Comparison of ENCODE assay signal across 9 mouse cellular contexts in genomic region chr5:86684667-86685066, GRCm38 (mm10). TPM values are rescaled to one million over a fixed set of nuclear protein-coding genes. Genes with fewer than 3 reads are reported as not detected.
A peak's percentile ranks its signal among the peaks of the same experiment; 100 is the strongest.
DNase-seq lines count a peak whose midpoint lies in the region; TF ChIP-seq lines count a peak whose summit lies in the region.
"Had no signal": no experiment of that assay in that cellular context is flagged by ENCODE, and none has a peak within 500 bp of the region (broad histone marks: within the 10 kb centered on the region; RNA-seq: fewer than 3 reads in every experiment).

No protein-coding gene starts in this region.

- intact Hi-C loops in heart, postnatal 36 days (cut with DNase I): no loop called here
- intact Hi-C loops in gastrocnemius, postnatal 36 days (cut with DNase I): no loop called here
- intact Hi-C loops in left cerebral cortex, postnatal 14 days (cut with DNase I): loop anchor here (5.0 to 10.0 kb wide), 2 partner anchors 202 to 330 kb away; no protein-coding TSS in a partner anchor

- TF ChIP-seq CTCF in ES-Bruce4 (IDR thresholded peaks at IDR 0.05; ENCODE audit: low read depth, low read length): peak; percentile 75
- peak; percentile 75 for TF ChIP-seq CTCF in brain, embryonic 14.5 days (IDR thresholded peaks at IDR 0.05; ENCODE audit: borderline replicate concordance, extremely low read depth, insufficient read depth, insufficient read length)

- H3K4me3 ChIP-seq in heart, embryonic 10.5 days: no peak overlapping the region
- H3K4me3 ChIP-seq in ES-Bruce4 (ENCODE audit: low read depth, low read length): no peak overlapping the region
- H3K4me3 ChIP-seq: neural tube, embryonic 12.5 days had no signal

- H3K4me1 ChIP-seq in heart, embryonic 10.5 days: no peaks in the 10 kb centered on the region
- no peaks in the 10 kb centered on the region for H3K4me1 ChIP-seq in ES-Bruce4 (ENCODE audit: control insufficient read depth, insufficient read depth, low read length)
- H3K4me1 ChIP-seq: neural tube, embryonic 12.5 days had no signal

- TF ChIP-seq POLR2A in ES-Bruce4 (IDR thresholded peaks at IDR 0.05; ENCODE audit: insufficient read depth, low read length): no peak
- TF ChIP-seq POLR2A in brain, embryonic 14.5 days (IDR thresholded peaks at IDR 0.05; ENCODE audit: borderline replicate concordance, extremely low read depth, insufficient read depth, insufficient read length, poor library complexity, severe bottlenecking): no peak

- 64% methylated on average over 4 of the region's 4 CpGs for WGBS in heart, embryonic 10.5 days

- no peaks in the 10 kb centered on the region for H3K36me3 ChIP-seq in heart, embryonic 10.5 days
- no peaks in the 10 kb centered on the region for H3K36me3 ChIP-seq in ES-Bruce4 (ENCODE audit: control insufficient read depth, insufficient read depth, low read length, poor library complexity, severe bottlenecking)
- H3K36me3 ChIP-seq: neural tube, embryonic 12.5 days had no signal

- H3K27ac ChIP-seq in heart, embryonic 10.5 days: no peak overlapping the region
- no peak overlapping the region for H3K27ac ChIP-seq in ES-Bruce4 (ENCODE audit: insufficient read depth, low read length)
- H3K27ac ChIP-seq: neural tube, embryonic 12.5 days had no signal

- no peak overlapping the region for H3K9ac ChIP-seq in ES-Bruce4 (ENCODE audit: low read depth, poor library complexity, severe bottlenecking)
- H3K9ac ChIP-seq: neural tube, embryonic 12.5 days had no signal

- no peaks in the 10 kb centered on the region for H3K27me3 ChIP-seq in heart, embryonic 10.5 days (ENCODE audit: insufficient read depth, poor library complexity, severe bottlenecking)
- H3K27me3 ChIP-seq in ES-Bruce4 (ENCODE audit: control insufficient read depth, insufficient read depth, low read length, poor library complexity, severe bottlenecking): no peaks in the 10 kb centered on the region
- H3K27me3 ChIP-seq: neural tube, embryonic 12.5 days had no signal

- peak; percentile 6 to 46 for DNase-seq in heart, postnatal 36 days
- no peak for DNase-seq in heart, embryonic 10.5 days (ENCODE audit: low spot score)
- peak; percentile 75 for DNase-seq in brain, embryonic 14.5 days (ENCODE audit: low read depth)
- peak; percentile 15 to 20 for DNase-seq in gastrocnemius, postnatal 36 days
- peak; percentile 64 to 83 for DNase-seq in left cerebral cortex, postnatal 14 days (ENCODE audit: low spot score in 2 of 2)
- peak; percentile 53 for DNase-seq in right cerebral cortex, adult 18-20 months
- no peak for DNase-seq in spleen, postnatal 36 days (ENCODE audit: low spot score in 2 of 2)

- TF ChIP-seq EP300 in ES-Bruce4 (IDR thresholded peaks at IDR 0.05; ENCODE audit: insufficient read depth, low read depth, low read length): no peak

- H3K9me3 ChIP-seq in heart, embryonic 10.5 days: no peaks in the 10 kb centered on the region
- H3K9me3 ChIP-seq in ES-Bruce4 (replicated peaks; ENCODE audit: control insufficient read depth, insufficient read depth, low read length, poor library complexity, severe bottlenecking): no peaks in the 10 kb centered on the region
- H3K9me3 ChIP-seq: neural tube, embryonic 12.5 days had no signal

RNA-seq across cellular contexts. Expression of gene Tmprss11b, which starts 8.5 kb away (rescaled TPM):
- total RNA-seq in heart, postnatal 36 days (2021): not detected
- not detected in 2 replicates for polyA plus RNA-seq in heart, embryonic 10.5 days (2016; fragmentation: Nextera tagmentation; extraction: Ambion mirVana)
- not detected in 2 replicates for polyA plus RNA-seq in ES-Bruce4 (2011; ENCODE audit: insufficient read depth, insufficient read length, low read depth, missing spikeins)
- 0.01 TPM in 1 of 2 replicates, not detected in the other for polyA plus RNA-seq in brain, embryonic 14.5 days (2012; rRNA removed)
- total RNA-seq in gastrocnemius, postnatal 36 days (2021): not detected
- not detected for total RNA-seq in left cerebral cortex, postnatal 14 days (2021)
- polyA plus RNA-seq: neural tube, embryonic 12.5 days had no signal

RNA-seq across cellular contexts. Expression of gene Tmprss11f, which starts 52.4 kb away (rescaled TPM):
- not detected for total RNA-seq in heart, postnatal 36 days (2021)
- polyA plus RNA-seq in heart, embryonic 10.5 days (2016; fragmentation: Nextera tagmentation; extraction: Ambion mirVana): 0.04 TPM in 1 of 2 replicates, not detected in the other
- 0.18 and 0.99 TPM in 2 replicates for polyA plus RNA-seq in ES-Bruce4 (2011; ENCODE audit: insufficient read depth, insufficient read length, low read depth, missing spikeins)
- not detected in 2 replicates for polyA plus RNA-seq in brain, embryonic 14.5 days (2012; rRNA removed)
- total RNA-seq in gastrocnemius, postnatal 36 days (2021): not detected
- not detected for total RNA-seq in left cerebral cortex, postnatal 14 days (2021)
- polyA plus RNA-seq: neural tube, embryonic 12.5 days had no signal

Comparison
In these comparisons a context has a peak if more than half of its experiments do, and no peak if none do; other contexts are left out.
1. DNase-seq: peak in heart, postnatal 36 days (2 of 2), brain, embryonic 14.5 days (single experiment), gastrocnemius, postnatal 36 days (2 of 2), left cerebral cortex, postnatal 14 days (2 of 2) and right cerebral cortex, adult 18-20 months (single experiment); none in heart, embryonic 10.5 days (single experiment) and spleen, postnatal 36 days (0 of 2).